In the genomic region with DNA sequence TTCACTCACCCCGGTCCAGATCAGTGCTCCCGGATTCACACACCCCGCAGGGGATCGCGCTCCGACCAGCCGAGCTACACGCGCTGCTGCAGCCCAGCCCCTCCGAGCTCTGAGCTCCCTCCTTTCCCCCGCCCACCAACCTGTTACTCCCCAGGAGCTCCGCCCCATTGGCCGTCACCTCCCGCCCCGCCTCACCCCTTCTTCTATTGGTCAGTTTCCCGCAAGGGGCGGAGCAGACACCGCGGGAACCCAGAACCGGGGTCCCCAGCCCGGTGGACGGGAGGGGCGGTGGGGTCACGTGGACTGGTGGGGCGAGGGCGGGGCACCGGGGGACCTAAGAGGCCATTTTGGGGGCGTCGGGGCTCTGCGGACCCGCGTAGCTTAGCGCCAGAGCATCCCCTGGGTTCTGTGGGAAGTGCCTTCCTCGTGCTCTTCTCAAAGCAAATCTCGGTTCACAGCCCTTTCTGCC, we compare ENCODE assay signal across 8 mouse cellular contexts. TPM values are rescaled to one million over a fixed set of nuclear protein-coding genes. Genes with fewer than 3 reads are reported as not detected.
DNase-seq lines count a peak whose midpoint lies in the region; ATAC-seq and TF ChIP-seq lines count a peak whose summit lies in the region.

A gene (minus strand): TSS at position 126 of the 469 bp plus-strand sequence.

- no peak within 1 kb of the TSS for H3K27ac ChIP-seq in MEL (ENCODE audit: control insufficient read depth, low read depth, low read length)
- H3K27ac ChIP-seq in hindbrain, embryonic 10.5 days = peak within 1 kb of the TSS; percentile 87
- H3K27ac ChIP-seq in lung, embryonic 15.5 days = peak within 1 kb of the TSS; percentile 95
- H3K27ac ChIP-seq in thymus, adult 2 months (ENCODE audit: control insufficient read depth, insufficient read depth, low read length) = no peak within 1 kb of the TSS

- TF ChIP-seq RAD21 in MEL (IDR thresholded peaks at IDR 0.05; ENCODE audit: low read depth, low read length) = no peak

- 0 out of 2 replicates have a peak within 1 kb of the TSS, but pooled peaks have one; percentile 1 for H3K9ac ChIP-seq in MEL (ENCODE audit: control insufficient read depth, low read depth, low read length, poor library complexity, severe bottlenecking)
- peak within 1 kb of the TSS; percentile 58 for H3K9ac ChIP-seq in lung, embryonic 15.5 days

- peak; percentile 91 for DNase-seq in MEL (ENCODE audit: low read depth, low spot score)
- peak; percentile 97 for DNase-seq in cerebellum, adult 8-10 months
- peak; percentile 97 for DNase-seq in hindbrain, embryonic 10.5 days (ENCODE audit: low spot score)
- peak; percentile 75 for DNase-seq in layer of hippocampus, adult 9-10 months (ENCODE audit: low spot score)
- peak; percentile 93 for DNase-seq in ovary, adult 18-20 months (ENCODE audit: low spot score)
- DNase-seq in thymus, adult 2 months = peak; percentile 95

- WGBS in hindbrain, embryonic 10.5 days = under 1% methylated on average over 35 of the region's 35 CpGs
- under 1% methylated on average over 33 of the region's 35 CpGs for WGBS in lung, embryonic 15.5 days
- 2% methylated on average over 35 of the region's 35 CpGs for WGBS in thymus, adult 2 months

- no peak for TF ChIP-seq EP300 in MEL (IDR thresholded peaks at IDR 0.05; ENCODE audit: low read depth in 1 of 2, low read length in 2 of 2)

- TF ChIP-seq CTCF in MEL (IDR thresholded peaks at IDR 0.05 in 2 of 3, conservative IDR thresholded peaks at IDR 0.05 in 1 of 3; ENCODE audit: control insufficient read depth in 1 of 3, insufficient read depth in 1 of 3, low read depth in 2 of 3, low read length in 3 of 3, poor library complexity in 1 of 3, severe bottlenecking in 1 of 3) = no peak
- no peak for TF ChIP-seq CTCF in thymus, adult 2 months (IDR thresholded peaks at IDR 0.05; ENCODE audit: borderline replicate concordance, control insufficient read depth, extremely low read depth, insufficient read depth, low read length, poor library complexity)

- ATAC-seq in frontal cortex, adult (ENCODE audit: low TSS enrichment) = peak; percentile 91
- peak; percentile 89 for ATAC-seq in lung, embryonic 15.5 days (ENCODE audit: borderline replicate concordance, extremely low read depth, low FRiP score, low TSS enrichment)

- peaks cover 2% of the 10 kb centered on the region in 2 experiments for H3K27me3 ChIP-seq in MEL (ENCODE audit: control insufficient read depth in 1 of 2, insufficient read depth in 2 of 2, low read length in 2 of 2)
- peaks cover 33% of the 10 kb centered on the region for H3K27me3 ChIP-seq in hindbrain, embryonic 10.5 days (ENCODE audit: insufficient read depth, poor library complexity, severe bottlenecking)
- peaks cover 6% of the 10 kb centered on the region; the same call in 1 of the 2 replicates for H3K27me3 ChIP-seq in lung, embryonic 15.5 days
- no peaks in the 10 kb centered on the region; the same call in 1 of the 2 replicates for H3K27me3 ChIP-seq in thymus, adult 2 months (ENCODE audit: control insufficient read depth, insufficient read depth, low read length)

- no peaks in the 10 kb centered on the region for H3K36me3 ChIP-seq in MEL (ENCODE audit: control insufficient read depth in 1 of 2, insufficient read depth in 2 of 2, low read length in 2 of 2)
- H3K36me3 ChIP-seq in hindbrain, embryonic 10.5 days = no peaks in the 10 kb centered on the region
- H3K36me3 ChIP-seq in lung, embryonic 15.5 days = no peaks in the 10 kb centered on the region
- H3K36me3 ChIP-seq in thymus, adult 2 months (ENCODE audit: control insufficient read depth, insufficient read depth, low read length) = no peaks in the 10 kb centered on the region

- H3K9me3 ChIP-seq in MEL (replicated peaks; ENCODE audit: insufficient read depth, low read length) = no peaks in the 10 kb centered on the region
- no peaks in the 10 kb centered on the region for H3K9me3 ChIP-seq in hindbrain, embryonic 10.5 days
- H3K9me3 ChIP-seq in lung, embryonic 15.5 days = no peaks in the 10 kb centered on the region

- no peak; a peak in 1 of 4 replicates for TF ChIP-seq POLR2A in MEL (IDR thresholded peaks at IDR 0.05; ENCODE audit: control insufficient read depth in 1 of 2, insufficient read depth in 1 of 2, low read depth in 1 of 2, low read length in 2 of 2, poor library complexity in 1 of 2)
- TF ChIP-seq POLR2A in thymus, adult 2 months (IDR thresholded peaks at IDR 0.05; ENCODE audit: control insufficient read depth, extremely low read depth, insufficient read depth, low read length, poor library complexity) = no peak

- H3K4me3 ChIP-seq in MEL (ENCODE audit: control insufficient read depth in 1 of 2, insufficient read depth in 1 of 2, low read depth in 2 of 2, low read length in 2 of 2) = peak within 1 kb of the TSS; percentile 43 to 57
- H3K4me3 ChIP-seq in hindbrain, embryonic 10.5 days = peak within 1 kb of the TSS; percentile 60
- peak within 1 kb of the TSS; percentile 58 for H3K4me3 ChIP-seq in lung, embryonic 15.5 days
- H3K4me3 ChIP-seq in thymus, adult 2 months (ENCODE audit: control insufficient read depth, insufficient read depth, low read length) = peak within 1 kb of the TSS; percentile 43

- no peaks in the 10 kb centered on the region for H3K79me2 ChIP-seq in MEL (ENCODE audit: control insufficient read depth, insufficient read depth, low read length, poor library complexity)

- peaks cover 0 to 5% of the 10 kb centered on the region in 2 experiments; a peak in 2 of 4 replicates for H3K4me1 ChIP-seq in MEL (ENCODE audit: control insufficient read depth in 1 of 2, insufficient read depth in 2 of 2, low read length in 2 of 2)
- peaks cover 39% of the 10 kb centered on the region for H3K4me1 ChIP-seq in hindbrain, embryonic 10.5 days (replicated peaks)
- peaks cover 16% of the 10 kb centered on the region for H3K4me1 ChIP-seq in lung, embryonic 15.5 days
- peaks cover 6% of the 10 kb centered on the region for H3K4me1 ChIP-seq in thymus, adult 2 months (replicated peaks; ENCODE audit: control insufficient read depth, insufficient read depth, low read length)

- peak within 1 kb of the TSS; percentile 93 for H3K4me2 ChIP-seq in lung, embryonic 15.5 days

TF ChIP-seq in MEL, 35 proteins besides CTCF, POLR2A, EP300 and RAD21:
- TF ChIP-seq HCFC1 (IDR thresholded peaks at IDR 0.05; ENCODE audit: low read depth, low read length) (0 out of 2 replicates have a peak, but pooled peaks have one; percentile 36), SIN3A (IDR thresholded peaks at IDR 0.05; ENCODE audit: low read length) (0 out of 2 replicates have a peak, but pooled peaks have one; percentile 28), USF1 (IDR thresholded peaks at IDR 0.05; ENCODE audit: low read depth, low read length) (peak; percentile 89), USF2 (IDR thresholded peaks at IDR 0.05; ENCODE audit: borderline replicate concordance in 1 of 2, insufficient read depth in 1 of 2, low read depth in 1 of 2, low read length in 2 of 2) (0 out of 4 replicates have a peak, but pooled peaks of 1 of the 2 experiments have one; percentile 18), KAT2A (conservative IDR thresholded peaks at IDR 0.05; ENCODE audit: low read depth, low read length) (no peak), MAZ (IDR thresholded peaks at IDR 0.05; ENCODE audit: low read depth, low read length) (peak; percentile 30; the same call in 1 of the 2 replicates), ETS1 (IDR thresholded peaks at IDR 0.05; ENCODE audit: low read depth, low read length) (no peak)

RNA-seq across cellular contexts. Expression of the gene that starts here (rescaled TPM):
- total RNA-seq in MEL (2012; rRNA removed) = 0.04 and 0.07 TPM in 2 replicates
- under 1 TPM in 1 of 2 experiments, not detected in 1; 0.86 TPM for polyA plus RNA-seq in MEL (2012; ENCODE audit: insufficient read depth in 1 of 2, insufficient read length in 2 of 2, low read depth in 1 of 2, low replicate concordance in 2 of 2, missing spikeins in 1 of 2)
- polyA plus RNA-seq in hindbrain, embryonic 10.5 days (2016; fragmentation: Nextera tagmentation; extraction: Ambion mirVana) = 5.0 and 8.0 TPM in 2 replicates
- polyA plus RNA-seq in lung, embryonic 15.5 days (2015; fragmentation: Nextera tagmentation; extraction: Ambion mirVana) = 28.8 and 29.7 TPM in 2 replicates
- 1.0 and 1.5 TPM in 2 replicates for polyA plus RNA-seq in thymus, adult 2 months (2012; rRNA removed)

Comparison
In these comparisons a context has a peak if more than half of its experiments do, and no peak if none do; other contexts are left out.
1. Peak in DNase-seq, H3K4me3 ChIP-seq and H3K9ac ChIP-seq in MEL; RNA of the gene not detected or under 1 TPM.
2. H3K27ac ChIP-seq: peak in hindbrain, embryonic 10.5 days (single experiment) and lung, embryonic 15.5 days (single experiment); none in MEL (single experiment) and thymus, adult 2 months (single experiment).
3. Peak in every context shown above with its lines, with median percentiles within 50 percentile points of each other: DNase-seq and H3K4me3 ChIP-seq.